Mouse (Mus musculus) forebrain, embryonic 14.5 days (tissue): ENCODE results near the gene Adamtsl3. TPM values are rescaled to one million over a fixed set of nuclear protein-coding genes. Genes with fewer than 3 reads are reported as not detected.
A peak's percentile ranks its signal among the peaks of the same experiment; 100 is the strongest.

Experiments used
- ATAC-seq: fragments of 200-750 bp; cut with Nextera tagmentation; 2 replicates; pipeline ENCODE4 v1.8.0; 2017; ENCODE audit warnings: mild to moderate bottlenecking, moderate library complexity
- DNase-seq: peaks from one replicate; pipeline ENCODE4 v3.0.0-alpha.2; 2015; ENCODE audit warnings: low spot score
- H3K27ac ChIP-seq: fragments of 300-500 bp; sonication (generic); 2 replicates; pipeline ENCODE4 v1.5.1; 2014; ENCODE audit warnings: low read depth, mild to moderate bottlenecking, control low read depth, low read length, moderate library complexity
- H3K27me3 ChIP-seq: fragments of 300-500 bp; sonication (generic); replicated peaks from 2 replicates; pipeline ENCODE4 v1.6.1; 2014; ENCODE audit warnings: low read length, control low read depth, mixed read lengths; ENCODE audit not compliant: control insufficient read depth, insufficient read depth
- H3K36me3 ChIP-seq: fragments of 300-500 bp; sonication (generic); 2 replicates; pipeline ENCODE4 v1.6.1; 2014; ENCODE audit warnings: low read length, control low read depth; ENCODE audit not compliant: control insufficient read depth, insufficient read depth
- H3K4me1 ChIP-seq: fragments of 300-500 bp; sonication (generic); 2 replicates; pipeline ENCODE4 v1.6.1; 2014; ENCODE audit warnings: antibody characterized with exemption, low read length, control low read depth; ENCODE audit not compliant: control insufficient read depth, insufficient read depth
- H3K4me2 ChIP-seq: fragments of 300-500 bp; sonication (generic); 2 replicates; pipeline ENCODE4 v1.6.1; 2014; ENCODE audit warnings: mild to moderate bottlenecking, control low read depth, low read length
- H3K4me3 ChIP-seq: fragments of 300-500 bp; sonication (generic); 2 replicates; pipeline ENCODE4 v1.5.1; 2014; ENCODE audit warnings: low read depth, low read length, control low read depth
- H3K9ac ChIP-seq: fragments of 300-500 bp; sonication (generic); 2 replicates; pipeline ENCODE4 v1.6.1; 2014; ENCODE audit warnings: mild to moderate bottlenecking, low read length, control low read depth, moderate library complexity
- H3K9me3 ChIP-seq: fragments of 300-500 bp; sonication (generic); replicated peaks from 2 replicates; pipeline ENCODE4 v1.6.1; 2016; ENCODE audit warnings: low read length, control low read depth, mixed read lengths; ENCODE audit not compliant: control insufficient read depth
- WGBS: fragments of 180-500 bp; shearing (Covaris S2); extraction: QIAGEN DNeasy Blood & Tissue Kit; methylation state at CpG from one replicate; pipeline ENCODE4 v1.1.7; 2014; 5-methylcytosine and 5-hydroxymethylcytosine counted together
- polyA plus RNA-seq: library from polyadenylated mRNA; unstranded; fragments of >200 nt; fragmentation: Nextera tagmentation; extraction: Ambion mirVana; gene quantifications from 2 replicates; pipeline ENCODE4 v1.2.1, GENCODE M21; 2014

Adamtsl3 gene
- polyA plus RNA-seq, 1 experiment from 2014 or later = 0.51 TPM

GRCm38 (mm10) chr7:82458376-82458775, 122.9 kb downstream of the Adamtsl3 start:
- Histone ChIP-seq H3K9me3 (no peaks in the 10 kb centered on the region), H3K4me1 (no peaks in the 10 kb centered on the region), H3K4me2 (no peak overlapping the region), H3K4me3 (no peak overlapping the region), H3K9ac (no peak overlapping the region), H3K27ac (no peak overlapping the region), H3K36me3 (no peaks in the 10 kb centered on the region), H3K27me3 (no peaks in the 10 kb centered on the region)
- ATAC-seq = no peak
- DNase-seq = no peak
- 74% methylated on average over 2 of the region's 2 CpGs for WGBS

- ATAC-seq (no peak), DNase-seq (no peak)
- Histone ChIP-seq H3K4me2 (no peak overlapping the region), H3K36me3 (no peaks in the 10 kb centered on the region), H3K4me3 (no peak overlapping the region), H3K4me1 (no peaks in the 10 kb centered on the region), H3K9me3 (no peaks in the 10 kb centered on the region), H3K9ac (no peak overlapping the region), H3K27ac (no peak overlapping the region), H3K27me3 (no peaks in the 10 kb centered on the region)
- WGBS = 93% methylated on average over 10 of the region's 10 CpGs
Observed at GRCm38 (mm10) chr7:82462921-82463523, 127.5 kb downstream of the Adamtsl3 start.

GRCm38 (mm10) chr7:82464364-82464763, 128.9 kb downstream of the Adamtsl3 start:
- no peak for ATAC-seq
- Histone ChIP-seq H3K9me3 (no peaks in the 10 kb centered on the region), H3K36me3 (no peaks in the 10 kb centered on the region), H3K4me2 (no peak overlapping the region), H3K4me3 (no peak overlapping the region), H3K9ac (no peak overlapping the region), H3K27ac (no peak overlapping the region), H3K27me3 (no peaks in the 10 kb centered on the region), H3K4me1 (no peaks in the 10 kb centered on the region)
- DNase-seq = no peak
- WGBS = 73% methylated on average over 2 of the region's 2 CpGs

- H3K9me3 ChIP-seq = no peaks in the 10 kb centered on the region
- no peak overlapping the region for H3K4me2 ChIP-seq
- H3K36me3 ChIP-seq = no peaks in the 10 kb centered on the region
- H3K4me3 ChIP-seq = no peak overlapping the region
- H3K27me3 ChIP-seq = no peaks in the 10 kb centered on the region
- no peak overlapping the region for H3K9ac ChIP-seq
- no peak overlapping the region for H3K27ac ChIP-seq
- 55% methylated on average over 6 of the region's 6 CpGs for WGBS
- no peaks in the 10 kb centered on the region for H3K4me1 ChIP-seq
- no peak for ATAC-seq
- DNase-seq = peak; percentile 14
Observed at GRCm38 (mm10) chr7:82465437-82465836, 129.9 kb downstream of the Adamtsl3 start.

- H3K27me3 ChIP-seq = no peaks in the 10 kb centered on the region
- no peaks in the 10 kb centered on the region for H3K36me3 ChIP-seq
- WGBS = 90% methylated on average over 16 of the region's 16 CpGs
- peaks cover 3% of the 10 kb centered on the region; the same call in 1 of the 2 replicates for H3K4me1 ChIP-seq
- DNase-seq = no peak
- no peak overlapping the region for H3K9ac ChIP-seq
- no peak for ATAC-seq
- H3K4me3 ChIP-seq = no peak overlapping the region
- H3K27ac ChIP-seq = no peak overlapping the region
- H3K9me3 ChIP-seq = no peaks in the 10 kb centered on the region
- no peak overlapping the region for H3K4me2 ChIP-seq
Observed at GRCm38 (mm10) chr7:82476441-82477221, 141.1 kb downstream of the Adamtsl3 start.

GRCm38 (mm10) chr7:82478461-82478860, 143.0 kb downstream of the Adamtsl3 start:
- no peak for DNase-seq
- 83% methylated on average over 3 of the region's 3 CpGs for WGBS

GRCm38 (mm10) chr7:82478861-82479755, 143.6 kb downstream of the Adamtsl3 start:
- H3K36me3 ChIP-seq = no peaks in the 10 kb centered on the region
- 54% methylated on average over 10 of the region's 10 CpGs for WGBS
- no peak overlapping the region for H3K4me3 ChIP-seq
- no peak overlapping the region for H3K27ac ChIP-seq
- H3K4me1 ChIP-seq = peaks cover 3% of the 10 kb centered on the region; the same call in 1 of the 2 replicates
- ATAC-seq = peak; percentile 52
- no peaks in the 10 kb centered on the region for H3K9me3 ChIP-seq
- no peak overlapping the region for H3K4me2 ChIP-seq
- no peak overlapping the region for H3K9ac ChIP-seq
- no peaks in the 10 kb centered on the region for H3K27me3 ChIP-seq
- DNase-seq = peak; percentile 56

More at GRCm38 (mm10) chr7:82478461-82478860, 143.0 kb downstream of the Adamtsl3 start:
- Histone ChIP-seq H3K4me1 (peaks cover 3% of the 10 kb centered on the region; the same call in 1 of the 2 replicates), H3K9me3 (no peaks in the 10 kb centered on the region), H3K36me3 (no peaks in the 10 kb centered on the region), H3K4me3 (no peak overlapping the region), H3K27me3 (no peaks in the 10 kb centered on the region), H3K27ac (no peak overlapping the region), H3K4me2 (no peak overlapping the region), H3K9ac (no peak overlapping the region)
- ATAC-seq = no peak

GRCm38 (mm10) chr7:82483426-82483825, 147.9 kb downstream of the Adamtsl3 start:
- DNase-seq (no peak), ATAC-seq (no peak)
- no peaks in the 10 kb centered on the region for H3K9me3 ChIP-seq
- H3K9ac ChIP-seq = no peak overlapping the region
- H3K27ac ChIP-seq = no peak overlapping the region
- WGBS = 82% methylated on average over 3 of the region's 3 CpGs
- no peaks in the 10 kb centered on the region for H3K27me3 ChIP-seq
- H3K36me3 ChIP-seq = no peaks in the 10 kb centered on the region
- H3K4me3 ChIP-seq = no peak overlapping the region
- peaks cover 8% of the 10 kb centered on the region for H3K4me1 ChIP-seq
- H3K4me2 ChIP-seq = no peak overlapping the region
